Mouse (Mus musculus) midbrain, embryonic 16.5 days (tissue): Measurements from ENCODE around the gene Olfr1392. TPM values are rescaled to one million over a fixed set of nuclear protein-coding genes. Genes with fewer than 3 reads are reported as not detected.
A peak's percentile ranks its signal among the peaks of the same experiment; 100 is the strongest.
"Not testable (repeated sequence)": the region's sequence is repeated elsewhere in the genome, so short reads cannot be mapped to it uniquely, and the experiment has no call there.

ENCODE experiments used
- ATAC-seq: fragments of 200-750 bp; cut with Nextera tagmentation; 2 replicates; pipeline ENCODE4 v1.8.0; 2017; ENCODE audit warnings: moderate TSS enrichment
- H3K27ac ChIP-seq: fragments of 300-500 bp; sonication (generic); 2 replicates; pipeline ENCODE4 v1.5.1; 2014; ENCODE audit warnings: mild to moderate bottlenecking, low read length, mixed read lengths
- H3K27me3 ChIP-seq: fragments of 300-500 bp; sonication (generic); 2 replicates; pipeline ENCODE4 v1.6.1; 2014; ENCODE audit warnings: low read depth, low read length, mixed read lengths; ENCODE audit not compliant: control insufficient read depth, insufficient read depth
- H3K36me3 ChIP-seq: fragments of 300-500 bp; sonication (generic); 2 replicates; pipeline ENCODE4 v1.6.1; 2014; ENCODE audit warnings: mild to moderate bottlenecking, low read length, moderate library complexity, mixed read lengths; ENCODE audit not compliant: control insufficient read depth, insufficient read depth
- H3K4me1 ChIP-seq: fragments of 300-500 bp; sonication (generic); 2 replicates; pipeline ENCODE4 v1.6.1; 2014; ENCODE audit warnings: mild to moderate bottlenecking, low read length, mixed read lengths; ENCODE audit not compliant: control insufficient read depth, insufficient read depth
- H3K4me2 ChIP-seq: fragments of 300-500 bp; sonication (generic); 2 replicates; pipeline ENCODE4 v1.6.1; 2014; ENCODE audit warnings: mild to moderate bottlenecking, low read length, mixed read lengths
- H3K4me3 ChIP-seq: fragments of 300-500 bp; sonication (generic); 2 replicates; pipeline ENCODE4 v1.5.1; 2014; ENCODE audit warnings: low read depth, mild to moderate bottlenecking, low read length, moderate library complexity, mixed read lengths
- H3K9ac ChIP-seq: fragments of 300-500 bp; sonication (generic); 2 replicates; pipeline ENCODE4 v1.6.1; 2014; ENCODE audit warnings: low read depth, low read length, mixed read lengths
- H3K9me3 ChIP-seq: fragments of 300-500 bp; sonication (generic); replicated peaks from 2 replicates; pipeline ENCODE4 v1.6.1; 2014; ENCODE audit warnings: mild to moderate bottlenecking, low read length, mixed read lengths; ENCODE audit not compliant: control insufficient read depth, poor library complexity, severe bottlenecking
- WGBS: fragments of 180-500 bp; shearing (Covaris S2); extraction: QIAGEN DNeasy Blood & Tissue Kit; methylation state at CpG from one replicate; pipeline ENCODE4 v1.1.7; 2014; 5-methylcytosine and 5-hydroxymethylcytosine counted together
- polyA plus RNA-seq: library from polyadenylated mRNA; unstranded; fragments of >200 nt; fragmentation: Nextera tagmentation; extraction: Ambion mirVana; gene quantifications from 2 replicates; pipeline ENCODE4 v1.2.1, GENCODE M21; 2015

The Olfr1392 gene
- polyA plus RNA-seq, 1 experiment from 2014 or later, result not detected

DNA sequence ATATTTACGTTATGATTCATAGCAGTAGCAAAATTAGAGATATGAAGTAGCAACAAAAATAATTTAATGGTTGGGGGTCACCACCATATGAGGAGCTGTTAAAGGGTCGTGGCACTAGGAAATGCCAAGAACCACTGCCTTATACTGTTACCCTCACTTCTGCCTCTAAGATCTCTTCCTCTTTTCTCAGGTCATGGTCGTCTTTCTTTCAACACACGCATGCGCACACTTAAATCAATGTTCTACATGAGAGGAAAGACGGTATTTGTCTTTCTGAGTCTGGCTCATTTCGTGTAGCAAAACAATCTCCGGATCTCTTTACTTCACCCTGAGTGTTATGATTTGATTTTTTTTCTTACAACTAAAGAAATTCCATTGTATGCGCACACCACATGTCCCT is 15.3 kb upstream of the Olfr1392 start:
- ATAC-seq, result no peak
- Histone ChIP-seq H3K9ac (no peak overlapping the region), H3K27ac (no peak overlapping the region), H3K36me3 (no peaks in the 10 kb centered on the region), H3K27me3 (no peaks in the 10 kb centered on the region), H3K4me1 (peaks cover 4% of the 10 kb centered on the region; the same call in 1 of the 2 replicates), H3K4me2 (no peak overlapping the region), H3K9me3 (no peaks in the 10 kb centered on the region), H3K4me3 (no peak overlapping the region)
- 96% methylated on average over 9 of the region's 9 CpGs for WGBS

DNA sequence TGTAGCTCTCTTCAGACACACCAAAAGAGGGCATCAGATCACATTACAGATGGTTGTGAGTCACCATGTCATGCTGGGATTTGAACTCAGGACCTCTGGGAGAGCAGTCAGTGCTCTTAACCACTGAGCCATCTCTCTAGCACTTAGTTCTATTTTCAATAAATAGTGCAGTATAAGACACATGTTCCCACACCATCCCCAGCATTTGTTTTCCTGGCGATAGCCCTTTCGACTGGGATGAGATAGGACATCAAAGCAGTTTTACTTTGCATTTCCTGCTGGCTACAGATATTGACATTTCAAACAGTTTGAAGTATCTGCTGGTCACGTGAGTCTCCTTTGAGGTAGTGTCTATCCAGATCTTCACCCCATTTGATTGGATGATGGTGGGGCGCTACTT is 14.7 kb upstream of the Olfr1392 start:
- H3K9me3 ChIP-seq, result no peaks in the 10 kb centered on the region
- no peak overlapping the region for H3K27ac ChIP-seq
- H3K36me3 ChIP-seq, result no peaks in the 10 kb centered on the region
- no peak overlapping the region for H3K9ac ChIP-seq
- ATAC-seq, result no peak
- no peak overlapping the region for H3K4me3 ChIP-seq
- peaks cover 4% of the 10 kb centered on the region; the same call in 1 of the 2 replicates for H3K4me1 ChIP-seq
- H3K4me2 ChIP-seq, result no peak overlapping the region
- 90% methylated on average over 4 of the region's 4 CpGs for WGBS
- no peaks in the 10 kb centered on the region for H3K27me3 ChIP-seq

DNA sequence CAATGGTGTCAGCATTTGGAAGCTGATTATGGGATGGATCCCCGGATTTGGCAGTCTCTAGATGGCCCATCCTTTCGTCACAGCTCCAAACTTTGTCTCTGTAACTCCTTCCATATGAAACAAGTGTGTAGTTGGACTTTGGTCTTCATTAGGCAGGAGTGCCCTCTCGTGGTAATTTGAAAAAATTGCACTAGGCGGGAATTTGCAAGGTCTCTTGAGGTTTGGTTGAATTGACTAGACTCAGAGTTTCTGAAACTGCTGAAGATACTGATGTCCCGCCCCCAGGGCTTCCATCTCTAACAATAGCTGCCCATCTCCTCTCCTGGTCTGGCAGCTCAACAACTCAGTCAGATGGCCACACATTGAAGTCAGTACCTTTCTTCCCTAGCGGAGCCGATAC is 13.7 kb upstream of the Olfr1392 start:
- 22% methylated on average over 7 of the region's 7 CpGs for WGBS
- Histone ChIP-seq H3K9me3 (no peaks in the 10 kb centered on the region), H3K4me1 (peaks cover 4% of the 10 kb centered on the region; the same call in 1 of the 2 replicates), H3K27ac (no peak overlapping the region), H3K27me3 (no peaks in the 10 kb centered on the region), H3K4me3 (no peak overlapping the region), H3K9ac (no peak overlapping the region), H3K4me2 (no peak overlapping the region), H3K36me3 (no peaks in the 10 kb centered on the region)
- ATAC-seq, result no peak

DNA sequence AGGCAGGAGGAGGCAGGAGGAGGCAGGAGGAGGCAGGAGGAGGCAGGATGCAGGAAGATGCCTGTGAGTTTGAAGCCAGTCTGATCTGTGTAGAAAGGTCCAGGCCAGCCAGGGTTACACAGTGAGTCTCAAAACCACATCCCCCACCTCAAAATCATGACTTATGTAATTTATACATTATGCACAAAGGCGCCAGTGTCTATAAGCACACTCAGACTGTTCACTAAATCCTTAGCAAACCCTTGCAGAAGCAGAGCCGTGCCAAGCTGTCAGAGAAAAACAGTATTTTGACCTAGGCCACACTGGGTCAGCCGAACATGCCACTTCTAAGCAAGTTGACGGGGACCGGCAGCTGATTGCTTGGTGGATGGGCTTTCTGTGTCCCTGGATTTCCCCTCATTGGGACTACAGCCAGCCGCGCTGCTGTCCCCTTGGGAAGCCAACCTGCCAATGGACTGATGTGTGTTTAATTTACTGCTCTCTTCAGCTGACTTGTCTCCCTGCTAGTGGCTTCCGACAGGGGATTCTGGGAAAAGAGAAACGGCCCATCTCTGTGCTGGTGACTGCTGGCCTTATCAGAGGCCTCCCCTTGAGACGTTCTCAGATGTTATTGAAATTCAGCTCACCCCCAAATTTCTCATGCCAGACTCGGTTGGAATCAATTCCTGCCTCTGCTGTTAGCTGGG is 11.1 kb upstream of the Olfr1392 start:
- no peak overlapping the region for H3K4me2 ChIP-seq
- H3K27ac ChIP-seq, result no peak overlapping the region
- H3K27me3 ChIP-seq, result no peaks in the 10 kb centered on the region
- H3K4me1 ChIP-seq, result peaks cover 4% of the 10 kb centered on the region; the same call in 1 of the 2 replicates
- 51% methylated on average over 11 of the region's 11 CpGs for WGBS
- H3K9me3 ChIP-seq, result no peaks in the 10 kb centered on the region
- H3K36me3 ChIP-seq, result no peaks in the 10 kb centered on the region
- H3K9ac ChIP-seq, result peak overlapping the region; percentile 15; the same call in 1 of the 2 replicates
- ATAC-seq, result peak; percentile 56; the same call in 1 of the 2 replicates
- H3K4me3 ChIP-seq, result no peak overlapping the region

DNA sequence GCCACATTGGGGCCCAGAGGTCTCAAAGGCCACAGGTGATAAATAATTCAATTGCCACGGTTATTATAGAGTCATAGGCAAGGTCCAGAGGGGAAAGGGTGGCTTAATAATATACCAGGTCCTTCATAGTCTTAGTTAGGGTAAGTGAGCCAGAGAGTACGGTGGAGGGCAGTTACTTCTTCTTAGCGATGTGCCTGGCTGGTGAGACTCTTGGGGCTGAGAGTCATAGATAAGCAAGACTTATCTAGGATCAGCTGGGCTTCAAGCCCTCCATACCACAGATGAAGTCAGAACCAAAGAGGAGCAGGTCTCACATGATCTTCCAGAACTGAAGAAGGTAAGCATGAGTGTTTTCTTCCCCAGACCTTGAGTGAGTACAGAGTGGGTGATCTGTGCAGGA is 6.9 kb upstream of the Olfr1392 start, which contains the start of gene Olfr1393:
TSS of gene Olfr1393 (plus strand) at position 83 of the 400 bp plus-strand sequence.
- Histone ChIP-seq H3K27ac (no peak within 1 kb of the TSS), H3K27me3 (no peaks in the 10 kb centered on the region), H3K4me2 (no peak within 1 kb of the TSS), H3K9me3 (no peaks in the 10 kb centered on the region), H3K9ac (no peak within 1 kb of the TSS), H3K36me3 (no peaks in the 10 kb centered on the region), H3K4me3 (no peak within 1 kb of the TSS), H3K4me1 (peaks cover 4% of the 10 kb centered on the region; the same call in 1 of the 2 replicates)
- ATAC-seq, result no peak
- WGBS, result 86% methylated on average over 3 of the region's 3 CpGs

DNA sequence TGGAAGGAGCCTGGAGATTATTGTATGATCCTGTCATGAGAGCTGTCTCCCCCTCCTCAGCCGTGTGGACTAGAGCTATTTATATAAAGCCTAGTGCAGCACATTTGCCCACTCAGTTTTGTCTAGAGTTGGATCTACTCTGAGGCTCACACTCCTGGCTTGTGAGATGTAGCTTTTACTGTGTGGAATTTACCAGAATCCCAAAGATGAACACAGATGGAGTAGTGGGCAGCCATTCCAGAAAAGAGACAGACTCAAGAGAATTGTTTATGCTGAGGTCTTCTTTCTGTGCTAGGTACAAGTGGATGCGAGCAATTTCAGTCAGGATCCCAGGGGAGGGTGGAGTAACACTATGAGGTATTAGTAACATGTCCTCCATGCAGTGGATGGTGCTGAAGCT is 2.2 kb downstream of the Olfr1392 start:
- Histone ChIP-seq H3K27me3 (no peaks in the 10 kb centered on the region), H3K27ac (no peak overlapping the region), H3K4me3 (no peak overlapping the region), H3K9me3 (no peaks in the 10 kb centered on the region), H3K4me1 (no peaks in the 10 kb centered on the region), H3K36me3 (no peaks in the 10 kb centered on the region), H3K4me2 (no peak overlapping the region), H3K9ac (no peak overlapping the region)
- ATAC-seq, result no peak
- WGBS, result 87% methylated on average over 2 of the region's 2 CpGs

DNA sequence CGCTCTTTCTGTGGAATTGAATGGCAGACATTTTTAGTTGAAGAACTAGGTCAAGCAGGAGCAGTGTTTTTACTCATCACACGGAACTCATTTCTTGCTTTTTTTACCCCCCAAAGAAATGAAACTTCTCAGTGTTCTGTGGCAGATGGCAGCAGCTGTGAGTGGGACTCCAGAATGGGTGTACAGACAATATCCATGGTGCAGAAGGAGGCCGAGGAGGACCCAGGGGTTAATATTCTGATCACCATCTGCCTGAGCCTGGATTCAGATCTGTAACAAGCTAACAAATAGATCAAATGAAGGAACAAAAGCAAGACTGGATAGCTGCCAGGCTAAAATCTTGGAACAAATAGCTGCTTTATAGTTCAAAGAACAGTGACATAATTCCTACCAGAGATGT is 7.7 kb downstream of the Olfr1392 start:
- no peaks in the 10 kb centered on the region for H3K36me3 ChIP-seq
- WGBS, result 45% methylated on average over 3 of the region's 3 CpGs
- no peaks in the 10 kb centered on the region for H3K4me1 ChIP-seq
- H3K27ac ChIP-seq, result no peak overlapping the region
- H3K9ac ChIP-seq, result no peak overlapping the region
- no peaks in the 10 kb centered on the region for H3K9me3 ChIP-seq
- H3K4me3 ChIP-seq, result no peak overlapping the region
- H3K27me3 ChIP-seq, result no peaks in the 10 kb centered on the region
- H3K4me2 ChIP-seq, result no peak overlapping the region
- ATAC-seq, result no peak

DNA sequence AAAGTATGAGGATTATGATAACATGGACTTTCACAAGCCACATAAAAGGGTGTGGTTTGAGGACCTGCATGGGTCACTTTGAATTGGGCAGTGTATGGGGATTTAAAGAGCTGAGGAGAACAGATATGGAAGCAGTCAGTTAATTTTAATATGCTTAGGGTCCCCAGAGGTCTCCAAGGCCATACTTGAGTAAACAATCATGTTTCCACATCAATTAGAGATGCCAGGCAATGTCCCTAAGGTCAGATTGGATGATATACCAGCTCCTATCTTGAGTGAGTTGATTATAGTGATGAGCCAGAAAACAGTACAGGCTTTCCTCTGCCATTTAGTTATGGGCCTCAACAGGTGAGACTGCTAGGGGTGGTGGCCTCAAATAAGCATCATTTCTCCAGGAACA is 19.4 kb downstream of the Olfr1392 start, which contains the start of gene Olfr10:
TSS of gene Olfr10 (plus strand) at position 301 of the 400 bp plus-strand sequence.
- Histone ChIP-seq H3K9me3 (no peaks in the 10 kb centered on the region), H3K36me3 (no peaks in the 10 kb centered on the region), H3K27me3 (no peaks in the 10 kb centered on the region), H3K4me2 (no peak within 1 kb of the TSS), H3K4me3 (no peak within 1 kb of the TSS), H3K27ac (no peak within 1 kb of the TSS), H3K9ac (no peak within 1 kb of the TSS), H3K4me1 (no peaks in the 10 kb centered on the region)
- ATAC-seq, result no peak

DNA sequence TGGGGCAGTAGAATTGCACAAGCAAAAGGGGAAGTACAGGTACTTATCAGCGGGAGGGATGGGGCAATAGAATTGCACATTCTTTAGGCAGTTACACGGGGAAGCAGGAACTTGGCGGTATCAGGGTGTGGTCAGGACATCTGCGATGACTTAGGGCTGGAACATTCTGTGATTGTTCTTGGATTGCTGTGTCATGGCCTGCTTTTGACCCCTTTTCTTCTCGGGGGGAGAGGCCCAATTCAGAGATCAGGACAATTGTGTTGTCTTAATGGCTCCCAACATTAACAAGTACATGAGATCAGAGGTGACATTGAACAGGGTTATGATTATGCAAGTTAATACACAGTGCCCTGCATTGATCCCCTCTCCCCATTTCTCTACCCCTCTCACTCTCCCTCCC is 23.5 kb downstream of the Olfr1392 start:
- WGBS, result 96% methylated on average over 5 of the region's 5 CpGs
- ATAC-seq, H3K4me2 ChIP-seq, H3K4me1 ChIP-seq, H3K36me3 ChIP-seq, H3K9me3 ChIP-seq, H3K27me3 ChIP-seq, H3K27ac ChIP-seq, H3K9ac ChIP-seq, H3K4me3 ChIP-seq: not testable (repeated sequence)
